Mouse (Mus musculus): Measurements from ENCODE around the gene Glo1. TPM values are rescaled to one million over a fixed set of nuclear protein-coding genes. Genes with fewer than 3 reads are reported as not detected.
"Not testable (repeated sequence)": the region's sequence is repeated elsewhere in the genome, so short reads cannot be mapped to it uniquely, and the experiment has no call there.

The Glo1 gene
- polyA plus RNA-seq (2014; fragmentation: Nextera tagmentation; extraction: Ambion mirVana), result 239 and 247 TPM in 2 replicates

- ATAC-seq (replicated peaks; ENCODE audit: insufficient number of reproducible peaks, low FRiP score, low TSS enrichment); H3K4me2 ChIP-seq; H3K27ac ChIP-seq (ENCODE audit: low read depth, low read length); H3K9ac ChIP-seq (ENCODE audit: low read depth, low read length); H3K27me3 ChIP-seq (ENCODE audit: control insufficient read depth, insufficient read depth, low read length); H3K4me1 ChIP-seq (ENCODE audit: control insufficient read depth, insufficient read depth, low read length); H3K36me3 ChIP-seq (ENCODE audit: control insufficient read depth, insufficient read depth, low read length); H3K9me3 ChIP-seq (replicated peaks; ENCODE audit: control insufficient read depth, low read length); H3K4me3 ChIP-seq (ENCODE audit: low read depth, low read length): not testable (repeated sequence)
- WGBS (ENCODE audit: insufficient replicate concordance), result no CpG with 5 or more reads among the region's 20 CpGs
Observed at GRCm38 (mm10) chr17:30626719-30627118, at the start of gene Glo1. Gene Glo1, minus strand, starts transcription at chr17:30626871.

DNA sequence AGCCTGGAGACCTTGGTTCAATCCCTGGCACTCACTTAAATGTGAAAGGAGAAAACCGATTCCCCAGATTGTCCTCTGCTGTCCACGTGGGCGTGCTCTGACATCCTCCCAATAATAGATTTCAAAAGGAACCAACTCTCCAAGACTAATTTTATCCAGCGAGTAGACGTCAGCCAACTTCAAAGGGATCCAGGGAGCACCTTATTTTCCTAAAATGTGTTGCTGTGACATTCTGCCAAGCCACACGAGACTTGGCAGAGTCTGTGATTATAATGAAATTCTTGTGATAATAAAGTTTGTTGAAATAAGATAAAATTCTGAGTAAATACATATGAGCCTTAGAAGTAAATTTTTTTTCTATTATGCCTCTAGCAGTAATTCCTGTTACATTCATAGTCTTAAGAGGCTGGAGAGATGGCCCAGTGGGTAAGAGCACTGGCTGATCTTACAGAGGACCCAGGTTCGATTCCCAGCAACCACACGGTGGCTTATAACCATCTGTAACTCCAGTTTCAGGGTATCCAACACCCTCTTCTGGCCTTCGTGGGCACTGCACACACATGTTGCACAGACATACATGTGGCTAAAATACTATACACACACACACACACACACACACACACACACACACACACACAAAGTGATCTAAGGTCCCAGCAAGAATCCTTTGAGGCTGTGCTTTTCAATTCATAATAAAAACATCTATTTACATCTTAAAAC is 48.5 kb upstream of the Glo1 start:
- no peak overlapping the region for H3K4me2 ChIP-seq
- no peak overlapping the region for H3K27ac ChIP-seq (ENCODE audit: low read depth, low read length)
- H3K36me3 ChIP-seq (ENCODE audit: control insufficient read depth, insufficient read depth, low read length), result no peaks in the 10 kb centered on the region
- no peaks in the 10 kb centered on the region for H3K27me3 ChIP-seq (ENCODE audit: control insufficient read depth, insufficient read depth, low read length)
- no peaks in the 10 kb centered on the region for H3K4me1 ChIP-seq (ENCODE audit: control insufficient read depth, insufficient read depth, low read length)
- H3K9me3 ChIP-seq (replicated peaks; ENCODE audit: control insufficient read depth, low read length), result no peaks in the 10 kb centered on the region
- WGBS (ENCODE audit: insufficient replicate concordance), result 81% methylated on average over 9 of the region's 9 CpGs
- H3K4me3 ChIP-seq (ENCODE audit: low read depth, low read length), result no peak overlapping the region
- no peak overlapping the region for H3K9ac ChIP-seq (ENCODE audit: low read depth, low read length)
- ATAC-seq (replicated peaks; ENCODE audit: insufficient number of reproducible peaks, low FRiP score, low TSS enrichment), result no peak

- WGBS (ENCODE audit: insufficient replicate concordance), result 88% methylated on average over 6 of the region's 6 CpGs
- no peak for ATAC-seq (replicated peaks; ENCODE audit: insufficient number of reproducible peaks, low FRiP score, low TSS enrichment)
- H3K36me3 ChIP-seq (ENCODE audit: control insufficient read depth, insufficient read depth, low read length), result no peaks in the 10 kb centered on the region
- no peaks in the 10 kb centered on the region for H3K27me3 ChIP-seq (ENCODE audit: control insufficient read depth, insufficient read depth, low read length)
- no peak overlapping the region for H3K4me2 ChIP-seq
- no peak overlapping the region for H3K4me3 ChIP-seq (ENCODE audit: low read depth, low read length)
- H3K9me3 ChIP-seq (replicated peaks; ENCODE audit: control insufficient read depth, low read length), result no peaks in the 10 kb centered on the region
- H3K27ac ChIP-seq (ENCODE audit: low read depth, low read length), result no peak overlapping the region
- no peaks in the 10 kb centered on the region for H3K4me1 ChIP-seq (ENCODE audit: control insufficient read depth, insufficient read depth, low read length)
- no peak overlapping the region for H3K9ac ChIP-seq (ENCODE audit: low read depth, low read length)
Observed at GRCm38 (mm10) chr17:30673023-30673422, 46.4 kb upstream of the Glo1 start.

- Histone ChIP-seq H3K4me3 (ENCODE audit: low read depth, low read length) (no peak overlapping the region), H3K36me3 (ENCODE audit: control insufficient read depth, insufficient read depth, low read length) (no peaks in the 10 kb centered on the region), H3K27me3 (ENCODE audit: control insufficient read depth, insufficient read depth, low read length) (no peaks in the 10 kb centered on the region), H3K4me2 (no peak overlapping the region), H3K9me3 (replicated peaks; ENCODE audit: control insufficient read depth, low read length) (no peaks in the 10 kb centered on the region), H3K4me1 (ENCODE audit: control insufficient read depth, insufficient read depth, low read length) (no peaks in the 10 kb centered on the region), H3K27ac (ENCODE audit: low read depth, low read length) (no peak overlapping the region), H3K9ac (ENCODE audit: low read depth, low read length) (no peak overlapping the region)
- no peak for ATAC-seq (replicated peaks; ENCODE audit: insufficient number of reproducible peaks, low FRiP score, low TSS enrichment)
- WGBS (ENCODE audit: insufficient replicate concordance), result 80% methylated on average over 4 of the region's 4 CpGs
Observed at GRCm38 (mm10) chr17:30672556-30672955, 45.9 kb upstream of the Glo1 start.

DNA sequence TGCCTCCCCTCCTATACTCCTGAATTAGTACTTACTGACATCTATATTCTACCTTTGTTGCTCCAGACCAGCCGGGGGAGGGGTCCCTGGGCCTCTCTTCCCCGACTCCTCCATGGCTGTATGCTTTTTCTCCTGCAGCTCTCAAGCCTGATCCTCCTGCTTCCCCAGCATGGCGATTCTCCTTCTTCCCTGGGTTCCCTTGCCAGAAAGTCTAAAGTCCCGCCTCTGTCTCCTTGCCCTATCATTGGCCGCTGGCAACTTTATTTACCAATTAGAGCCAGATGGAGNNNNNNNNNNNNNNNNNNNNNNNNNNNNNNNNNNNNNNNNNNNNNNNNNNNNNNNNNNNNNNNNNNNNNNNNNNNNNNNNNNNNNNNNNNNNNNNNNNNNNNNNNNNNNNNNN is 38.2 kb upstream of the Glo1 start:
- Histone ChIP-seq H3K36me3 (ENCODE audit: control insufficient read depth, insufficient read depth, low read length) (no peaks in the 10 kb centered on the region), H3K27me3 (ENCODE audit: control insufficient read depth, insufficient read depth, low read length) (no peaks in the 10 kb centered on the region), H3K4me1 (ENCODE audit: control insufficient read depth, insufficient read depth, low read length) (no peaks in the 10 kb centered on the region), H3K9ac (ENCODE audit: low read depth, low read length) (no peak overlapping the region), H3K27ac (ENCODE audit: low read depth, low read length) (no peak overlapping the region), H3K9me3 (replicated peaks; ENCODE audit: control insufficient read depth, low read length) (no peaks in the 10 kb centered on the region), H3K4me3 (ENCODE audit: low read depth, low read length) (no peak overlapping the region), H3K4me2 (no peak overlapping the region)
- 76% methylated on average over 5 of the region's 5 CpGs for WGBS (ENCODE audit: insufficient replicate concordance)
- no peak for ATAC-seq (replicated peaks; ENCODE audit: insufficient number of reproducible peaks, low FRiP score, low TSS enrichment)

GRCm38 (mm10) chr17:30663170-30663569 is 36.5 kb upstream of the Glo1 start:
- no peaks in the 10 kb centered on the region for H3K4me1 ChIP-seq (ENCODE audit: control insufficient read depth, insufficient read depth, low read length)
- no peak overlapping the region for H3K9ac ChIP-seq (ENCODE audit: low read depth, low read length)
- no peaks in the 10 kb centered on the region for H3K9me3 ChIP-seq (replicated peaks; ENCODE audit: control insufficient read depth, low read length)
- H3K27ac ChIP-seq (ENCODE audit: low read depth, low read length), result no peak overlapping the region
- 81% methylated on average over 8 of the region's 8 CpGs for WGBS (ENCODE audit: insufficient replicate concordance)
- H3K36me3 ChIP-seq (ENCODE audit: control insufficient read depth, insufficient read depth, low read length), result no peaks in the 10 kb centered on the region
- no peak overlapping the region for H3K4me2 ChIP-seq
- no peak overlapping the region for H3K4me3 ChIP-seq (ENCODE audit: low read depth, low read length)
- ATAC-seq (replicated peaks; ENCODE audit: insufficient number of reproducible peaks, low FRiP score, low TSS enrichment), result no peak
- no peaks in the 10 kb centered on the region for H3K27me3 ChIP-seq (ENCODE audit: control insufficient read depth, insufficient read depth, low read length)

DNA sequence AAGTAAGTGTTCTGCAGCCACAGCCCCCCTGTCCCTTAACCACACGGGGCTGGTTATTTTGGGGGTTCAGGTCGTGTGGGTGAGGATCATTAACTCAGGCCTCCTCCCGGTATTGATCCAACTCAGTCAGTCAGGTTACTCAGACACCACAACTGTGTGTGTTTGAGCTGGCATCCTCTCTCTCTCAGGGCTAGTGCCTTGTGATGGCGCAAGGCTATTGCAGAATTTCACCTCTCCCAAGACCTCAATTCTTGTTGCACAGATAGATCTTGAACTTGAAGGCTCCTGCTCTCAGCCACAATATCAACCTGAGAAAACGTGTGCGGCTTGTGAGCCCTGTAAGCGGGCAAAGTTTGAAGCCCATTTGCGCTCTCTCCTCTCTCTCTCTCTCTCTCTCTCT is 35.5 kb upstream of the Glo1 start:
- 63% methylated on average over 8 of the region's 8 CpGs for WGBS (ENCODE audit: insufficient replicate concordance)
- no peaks in the 10 kb centered on the region for H3K27me3 ChIP-seq (ENCODE audit: control insufficient read depth, insufficient read depth, low read length)
- no peak overlapping the region for H3K27ac ChIP-seq (ENCODE audit: low read depth, low read length)
- H3K9me3 ChIP-seq (replicated peaks; ENCODE audit: control insufficient read depth, low read length), result no peaks in the 10 kb centered on the region
- no peaks in the 10 kb centered on the region for H3K4me1 ChIP-seq (ENCODE audit: control insufficient read depth, insufficient read depth, low read length)
- no peak overlapping the region for H3K4me2 ChIP-seq
- ATAC-seq (replicated peaks; ENCODE audit: insufficient number of reproducible peaks, low FRiP score, low TSS enrichment), result no peak
- H3K9ac ChIP-seq (ENCODE audit: low read depth, low read length), result no peak overlapping the region
- H3K36me3 ChIP-seq (ENCODE audit: control insufficient read depth, insufficient read depth, low read length), result no peaks in the 10 kb centered on the region
- no peak overlapping the region for H3K4me3 ChIP-seq (ENCODE audit: low read depth, low read length)

GRCm38 (mm10) chr17:30658152-30658544 is 31.5 kb upstream of the Glo1 start:
- peak overlapping the region; percentile 54 for H3K9ac ChIP-seq (ENCODE audit: low read depth, low read length)
- 0 out of 2 replicates have a peak overlapping the region, but pooled peaks have one; percentile 35 for H3K27ac ChIP-seq (ENCODE audit: low read depth, low read length)
- H3K9me3 ChIP-seq (replicated peaks; ENCODE audit: control insufficient read depth, low read length), result no peaks in the 10 kb centered on the region
- no peaks in the 10 kb centered on the region for H3K27me3 ChIP-seq (ENCODE audit: control insufficient read depth, insufficient read depth, low read length)
- 18% methylated on average over 13 of the region's 13 CpGs for WGBS (ENCODE audit: insufficient replicate concordance)
- no peaks in the 10 kb centered on the region for H3K4me1 ChIP-seq (ENCODE audit: control insufficient read depth, insufficient read depth, low read length)
- peak overlapping the region; percentile 46 for H3K4me3 ChIP-seq (ENCODE audit: low read depth, low read length)
- H3K36me3 ChIP-seq (ENCODE audit: control insufficient read depth, insufficient read depth, low read length), result no peaks in the 10 kb centered on the region
- H3K4me2 ChIP-seq, result peak overlapping the region; percentile 62
- ATAC-seq (replicated peaks; ENCODE audit: insufficient number of reproducible peaks, low FRiP score, low TSS enrichment), result no peak

GRCm38 (mm10) chr17:30657530-30658151 is 31.0 kb upstream of the Glo1 start:
- Histone ChIP-seq H3K27ac (ENCODE audit: low read depth, low read length) (no peak overlapping the region), H3K27me3 (ENCODE audit: control insufficient read depth, insufficient read depth, low read length) (no peaks in the 10 kb centered on the region), H3K4me3 (ENCODE audit: low read depth, low read length) (peak overlapping the region; percentile 46), H3K36me3 (ENCODE audit: control insufficient read depth, insufficient read depth, low read length) (no peaks in the 10 kb centered on the region), H3K4me1 (ENCODE audit: control insufficient read depth, insufficient read depth, low read length) (no peaks in the 10 kb centered on the region), H3K4me2 (peak overlapping the region; percentile 62), H3K9ac (ENCODE audit: low read depth, low read length) (peak overlapping the region; percentile 54), H3K9me3 (replicated peaks; ENCODE audit: control insufficient read depth, low read length) (no peaks in the 10 kb centered on the region)
- 60% methylated on average over 8 of the region's 8 CpGs for WGBS (ENCODE audit: insufficient replicate concordance)
- ATAC-seq (replicated peaks; ENCODE audit: insufficient number of reproducible peaks, low FRiP score, low TSS enrichment), result no peak

Measured in heart, embryonic 11.5 days (tissue).